Mouse (Mus musculus) layer of hippocampus, adult 11-12 months (tissue): ENCODE results near the gene Il17re.

Source experiments
- DNase-seq: peaks from one replicate; pipeline ENCODE4 v3.0.0; 2022; ENCODE audit warnings: low spot score

Il17re gene

GRCm38 (mm10) chr6:113443091-113443490 lies 15.2 kb upstream of the Il17re start:
- DNase-seq, result no peak

GRCm38 (mm10) chr6:113444207-113444965 lies 13.9 kb upstream of the Il17re start:
- DNase-seq, result no peak

- no peak for DNase-seq
These were observed 10.6 kb upstream of the Il17re start for GRCm38 (mm10) chr6:113447639-113448038.

GRCm38 (mm10) chr6:113451839-113452238 lies 6.4 kb upstream of the Il17re start:
- DNase-seq, result no peak

- DNase-seq, result no peak
These were observed 3.3 kb upstream of the Il17re start for GRCm38 (mm10) chr6:113455007-113455406.

- no peak for DNase-seq
These were observed 351 bp downstream of the Il17re start for GRCm38 (mm10) chr6:113458635-113459034.

- DNase-seq, result no peak
These were observed 5.8 kb downstream of the Il17re start for GRCm38 (mm10) chr6:113464040-113464439.

- no peak for DNase-seq
These were observed 7.3 kb downstream of the Il17re start for GRCm38 (mm10) chr6:113465602-113466001.

GRCm38 (mm10) chr6:113468512-113468911 lies 10.2 kb downstream of the Il17re start:
- no peak for DNase-seq

- peak; percentile 73 for DNase-seq
These were observed 10.7 kb downstream of the Il17re start for GRCm38 (mm10) chr6:113469021-113469420.

GRCm38 (mm10) chr6:113469432-113469831 lies 11.1 kb downstream of the Il17re start:
- DNase-seq, result peak; percentile 73

- DNase-seq, result no peak
These were observed 13.1 kb downstream of the Il17re start, which contains the start of gene Il17rc for GRCm38 (mm10) chr6:113471297-113471936. Gene Il17rc (plus strand): TSS chr6:113471427.

- DNase-seq, result no peak
These were observed 13.8 kb downstream of the Il17re start for GRCm38 (mm10) chr6:113472061-113472460.

GRCm38 (mm10) chr6:113473246-113473645 lies 15.0 kb downstream of the Il17re start:
- DNase-seq, result no peak

GRCm38 (mm10) chr6:113473715-113474114 lies 15.4 kb downstream of the Il17re start:
- no peak for DNase-seq

- no peak for DNase-seq
These were observed 19.1 kb downstream of the Il17re start for GRCm38 (mm10) chr6:113477353-113477752.

- DNase-seq, result no peak
These were observed 20.6 kb downstream of the Il17re start for GRCm38 (mm10) chr6:113478906-113479305.

- no peak for DNase-seq
These were observed 22.5 kb downstream of the Il17re start for GRCm38 (mm10) chr6:113480555-113481373.

GRCm38 (mm10) chr6:113482477-113483099 lies 24.3 kb downstream of the Il17re start:
- DNase-seq, result peak; percentile 54

GRCm38 (mm10) chr6:113483100-113483615 lies 24.9 kb downstream of the Il17re start, which contains the start of gene Creld1:
Gene Creld1 (plus strand): TSS chr6:113483297.
- DNase-seq, result peak; percentile 96

GRCm38 (mm10) chr6:113483729-113484128 lies 25.4 kb downstream of the Il17re start:
- DNase-seq, result no peak

- DNase-seq, result no peak
These were observed 28.9 kb downstream of the Il17re start for GRCm38 (mm10) chr6:113487125-113487576.
